Mouse (Mus musculus): ENCODE results near the gene Bcar1.
A peak's percentile ranks its signal among the peaks of the same experiment; 100 is the strongest.

Gene Bcar1

GRCm38 (mm10) chr8:111735335-111735761 lies 8.3 kb downstream of the Bcar1 start:
- DNase-seq: peak; percentile 54 to 64

DNA sequence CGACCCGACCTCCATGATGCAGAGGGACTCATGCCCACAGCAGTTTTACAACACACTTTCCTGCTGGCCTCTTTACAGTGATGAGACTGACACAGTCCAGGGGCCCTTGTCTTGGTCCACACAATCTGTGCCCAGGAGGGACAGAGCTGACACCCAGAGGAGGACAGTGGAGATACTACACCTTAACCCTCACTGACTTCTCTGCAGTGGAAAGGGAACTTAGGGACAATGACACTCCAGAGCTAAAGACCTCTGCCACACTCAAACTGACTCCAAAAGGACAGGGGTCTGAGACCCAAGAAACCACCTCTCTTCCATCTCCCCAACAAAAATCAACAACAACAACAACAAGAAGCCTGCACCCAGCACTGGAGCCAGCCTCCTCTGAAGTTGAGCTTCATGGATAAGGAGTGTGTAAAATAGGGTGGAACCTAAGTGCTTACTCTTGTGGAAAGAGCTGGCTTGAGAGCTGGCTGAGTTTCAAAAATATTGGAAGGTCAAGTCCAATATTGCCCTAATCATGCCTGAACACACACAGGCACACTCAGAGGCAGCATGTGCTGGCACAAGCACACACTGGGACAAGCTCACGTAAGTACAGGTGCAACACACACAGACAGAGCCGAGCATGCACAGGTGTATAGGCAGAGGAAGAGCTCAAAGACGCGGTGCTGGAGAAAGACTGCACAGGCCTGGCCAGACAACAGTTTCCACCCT lies 9.2 kb downstream of the Bcar1 start:
- no peak for DNase-seq

GRCm38 (mm10) chr8:111733581-111734243 lies 9.9 kb downstream of the Bcar1 start:
- DNase-seq: peak in 1 of 2 experiments; percentile 52

- DNase-seq: peak in 1 of 2 experiments; percentile 51
Observed at GRCm38 (mm10) chr8:111732406-111733085, 11.1 kb downstream of the Bcar1 start.

GRCm38 (mm10) chr8:111732004-111732403 lies 11.6 kb downstream of the Bcar1 start:
- DNase-seq: peak; percentile 98

- peak; percentile 79 to 84 for DNase-seq
Observed at GRCm38 (mm10) chr8:111731231-111731977, 12.2 kb downstream of the Bcar1 start.

DNA sequence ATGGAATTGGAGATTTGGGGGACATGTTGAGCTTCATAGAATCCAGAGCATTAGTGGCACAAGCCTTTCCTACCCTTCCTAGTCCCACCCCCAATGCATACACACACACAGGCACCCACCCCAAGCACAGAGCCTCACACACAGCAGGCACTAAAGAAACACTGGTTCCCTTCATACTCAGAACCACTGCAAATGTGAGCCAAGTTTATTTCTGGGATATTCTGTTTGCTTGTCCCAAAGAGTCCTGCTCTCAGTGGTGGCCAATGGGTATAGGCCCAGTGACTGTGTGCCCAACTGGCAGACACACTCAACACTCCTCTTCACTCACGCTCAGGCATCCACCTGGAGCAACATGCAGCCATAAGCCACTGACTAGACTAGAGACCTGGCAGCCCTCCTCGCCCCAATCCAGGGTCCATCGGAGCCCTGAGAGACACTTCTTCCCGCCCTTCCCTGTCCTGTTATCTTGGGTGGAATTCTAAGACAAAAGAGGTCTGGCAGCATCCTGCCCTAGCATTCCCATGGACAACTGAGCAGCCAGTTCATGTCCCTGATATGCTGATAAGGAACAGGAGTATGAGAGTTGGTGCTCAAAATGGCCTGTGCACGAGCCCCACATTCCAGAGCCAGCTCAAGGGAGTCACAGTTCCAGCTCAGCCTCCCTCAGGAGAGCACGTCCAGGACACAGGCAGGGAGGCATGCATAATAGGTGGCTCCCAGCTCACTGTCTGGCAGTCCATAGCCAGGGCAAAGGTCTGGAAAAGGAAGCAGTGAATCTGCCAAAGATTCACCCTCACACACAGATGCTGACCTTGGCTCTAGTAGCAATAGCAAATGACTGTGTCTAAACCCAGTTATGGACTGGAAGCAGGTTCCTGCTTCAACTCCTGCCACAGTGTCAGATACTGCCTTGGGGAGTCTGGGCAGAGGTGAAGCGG lies 14.1 kb downstream of the Bcar1 start:
- peak; percentile 85 to 92 for DNase-seq

GRCm38 (mm10) chr8:111728481-111728880 lies 15.1 kb downstream of the Bcar1 start:
- DNase-seq: no peak

- no peak for DNase-seq
Observed at GRCm38 (mm10) chr8:111727553-111727952, 16.1 kb downstream of the Bcar1 start.

- peak; percentile 93 to 96 for DNase-seq
Observed at GRCm38 (mm10) chr8:111726102-111726900, 17.3 kb downstream of the Bcar1 start.

DNA sequence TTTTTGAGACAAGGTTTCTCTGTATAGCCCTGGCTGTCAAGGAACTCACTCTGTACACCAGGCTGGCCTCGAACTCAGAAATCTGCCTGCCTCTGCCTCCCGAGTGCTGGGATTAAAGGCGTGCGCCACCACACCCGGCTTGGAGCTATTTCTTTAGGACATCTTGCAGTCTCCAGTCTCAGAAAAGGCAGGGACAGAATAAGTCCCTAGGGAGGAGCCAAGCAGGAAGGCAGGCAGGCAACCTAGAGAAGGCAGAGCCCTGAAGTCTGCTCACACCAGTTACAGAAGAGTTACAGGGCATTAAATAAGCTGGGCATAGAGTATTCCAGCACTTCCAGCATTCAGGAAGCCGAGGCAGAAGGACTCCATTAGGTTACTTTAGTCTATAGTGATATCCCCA lies 18.3 kb downstream of the Bcar1 start:
- DNase-seq: no peak

- DNase-seq: no peak
Observed at GRCm38 (mm10) chr8:111720115-111720544, 23.5 kb downstream of the Bcar1 start.

DNA sequence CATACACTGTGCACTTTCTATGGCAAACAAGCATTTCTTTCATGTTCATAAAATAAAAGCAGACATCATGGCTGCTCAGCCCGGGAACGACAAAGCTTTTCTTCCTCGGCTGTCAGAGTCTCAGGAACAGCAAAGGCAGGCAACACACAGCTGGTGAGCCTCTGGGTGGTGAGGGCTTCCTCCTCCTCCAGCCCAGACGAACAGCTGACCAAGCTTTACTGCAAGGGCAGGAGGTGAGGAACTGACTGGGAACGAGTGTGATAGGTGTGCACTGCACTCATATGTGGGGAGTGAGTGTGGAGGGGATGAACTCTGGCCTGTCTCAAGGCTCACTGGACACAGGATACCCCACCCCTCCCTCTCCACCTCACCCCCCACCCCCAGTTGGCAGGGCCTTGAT lies 24.7 kb downstream of the Bcar1 start:
- DNase-seq: no peak

DNA sequence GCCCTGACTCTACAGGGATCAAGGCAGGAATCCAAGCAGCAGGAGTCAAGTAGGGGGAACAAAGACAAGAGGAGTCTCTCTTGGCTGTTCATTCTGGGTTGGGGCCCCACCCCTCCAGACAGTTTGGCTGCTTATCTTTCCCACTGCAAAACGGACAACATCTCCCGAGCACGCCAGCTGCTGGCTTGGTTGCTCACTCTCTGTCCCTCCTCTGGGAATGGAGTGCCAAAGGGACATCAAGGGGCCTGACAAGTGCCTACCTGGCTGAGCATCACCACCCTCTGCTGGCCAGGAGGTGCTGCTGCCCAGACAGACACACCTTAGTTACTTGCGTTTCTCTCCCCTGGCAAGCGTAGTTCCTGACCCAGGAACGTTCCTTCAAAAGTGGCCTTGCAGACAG lies 25.7 kb downstream of the Bcar1 start:
- no peak for DNase-seq

DNA sequence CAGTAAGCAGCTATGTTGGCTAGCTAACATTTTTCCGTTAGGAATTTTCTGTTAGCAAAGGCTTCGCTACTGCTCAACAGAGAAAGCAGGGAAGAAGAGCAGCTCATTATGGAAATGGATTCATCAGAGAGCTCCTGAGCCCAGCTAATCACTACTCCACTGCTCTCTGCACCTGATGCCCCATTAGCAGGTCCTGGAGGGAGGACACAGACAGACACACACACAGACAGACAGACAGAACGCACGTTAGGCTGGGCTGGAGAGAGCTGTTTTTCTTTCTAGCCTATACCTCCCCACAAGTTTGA lies 26.2 kb downstream of the Bcar1 start:
- DNase-seq: no peak

DNA sequence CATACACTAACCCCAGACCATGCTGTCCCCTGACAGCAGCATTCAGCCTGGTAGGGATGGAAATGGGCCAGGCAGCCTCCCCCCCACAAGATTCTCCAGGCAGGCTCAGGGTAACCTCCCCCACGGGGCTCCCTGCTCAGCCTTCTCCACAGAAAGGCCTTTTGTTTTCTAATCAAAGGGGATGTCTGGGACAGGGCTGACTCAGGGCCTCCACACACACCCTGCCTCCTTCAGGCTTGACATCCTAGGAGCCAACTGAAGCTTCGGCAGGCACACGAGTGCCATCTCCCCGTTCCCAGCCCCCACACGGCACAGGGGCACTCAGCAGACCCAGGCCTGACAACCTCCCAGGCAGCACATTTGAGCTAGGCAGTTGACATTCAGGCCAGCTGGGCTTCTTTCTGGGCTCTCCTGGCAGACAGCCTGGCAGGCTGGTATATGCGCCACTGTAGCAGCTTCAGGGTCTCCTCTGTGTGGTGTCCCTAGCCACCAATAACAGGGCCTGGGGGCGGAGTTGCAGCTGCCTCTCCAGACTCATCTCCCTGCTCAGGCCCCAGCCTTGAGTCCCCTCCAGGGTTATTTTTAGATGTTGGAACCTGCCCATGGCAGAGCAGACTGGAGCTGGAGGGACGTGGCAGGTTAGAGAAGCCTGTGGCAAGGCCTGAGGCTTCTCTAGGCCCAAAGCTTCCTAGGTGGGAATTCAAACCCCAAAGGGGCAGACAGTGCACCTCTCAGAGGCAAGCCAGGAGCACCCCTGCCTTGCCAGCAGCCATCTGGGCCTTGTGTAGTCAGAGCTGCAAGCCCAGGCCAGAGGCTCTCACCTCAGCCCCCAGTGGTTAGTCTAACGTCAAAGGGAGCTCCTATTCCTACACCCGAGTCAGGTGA lies 26.8 kb downstream of the Bcar1 start:
- peak in 1 of 2 experiments; percentile 4 for DNase-seq

DNA sequence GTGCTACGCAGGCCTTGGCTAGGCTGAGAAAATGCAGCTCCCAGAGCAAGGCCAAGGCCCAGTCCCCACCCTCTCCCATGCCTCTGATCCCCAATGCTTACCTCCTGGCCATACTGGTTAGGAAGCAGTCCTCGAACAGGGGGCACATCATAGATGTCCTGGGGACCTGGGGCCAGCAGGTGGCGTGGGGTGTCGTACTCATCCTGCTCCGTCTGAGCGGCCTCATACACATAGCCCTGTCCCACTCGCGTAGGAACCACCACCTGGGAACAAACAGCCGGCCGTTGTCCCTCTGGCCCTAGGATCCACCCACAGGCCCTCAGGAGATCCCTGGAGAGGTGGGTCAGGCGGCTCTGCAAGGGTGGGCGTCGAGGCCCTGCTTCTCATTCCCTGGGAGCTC lies 28.1 kb downstream of the Bcar1 start:
- no peak for DNase-seq

GRCm38 (mm10) chr8:111714295-111714694 lies 29.3 kb downstream of the Bcar1 start:
- peak in 1 of 2 experiments; percentile 1 for DNase-seq

DNA sequence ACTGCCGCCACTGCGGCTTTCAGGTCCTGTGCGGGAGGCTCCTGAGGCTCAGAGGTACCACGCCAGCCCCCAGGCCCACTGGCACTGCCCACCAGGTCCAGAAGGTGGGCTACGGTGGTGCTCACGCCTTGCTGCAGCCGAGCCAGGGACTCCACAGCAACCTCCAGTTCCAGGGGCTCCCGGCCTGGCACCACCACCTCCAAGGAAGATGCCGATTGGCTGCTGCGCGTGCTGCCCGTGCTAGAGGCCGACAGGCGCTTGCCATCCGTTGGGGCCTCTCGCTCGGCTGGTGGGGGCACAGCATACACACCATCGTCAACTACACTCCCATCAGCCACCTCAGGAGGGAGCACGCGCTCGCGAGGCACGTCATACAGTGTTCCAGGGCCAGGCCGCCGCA lies 29.8 kb downstream of the Bcar1 start:
- no peak for DNase-seq

- no peak for DNase-seq
Observed at GRCm38 (mm10) chr8:111713291-111713690, 30.3 kb downstream of the Bcar1 start.

Data from kidney, adult 8-10 months (tissue).